Mouse (Mus musculus) embryonic facial prominence, embryonic 15.5 days (tissue): ENCODE measurements around the gene Wnt3a. TPM values are rescaled to one million over a fixed set of nuclear protein-coding genes. Genes with fewer than 3 reads are reported as not detected.

ENCODE experiments used
- ATAC-seq: fragments of 200-750 bp; cut with Nextera tagmentation; 2 replicates; pipeline ENCODE4 v1.8.0; 2017; ENCODE audit warnings: low read depth, moderate TSS enrichment; ENCODE audit not compliant: insufficient number of reproducible peaks, low FRiP score, low TSS enrichment
- H3K27ac ChIP-seq: fragments of 300-500 bp; sonication (generic); replicated peaks from 2 replicates; pipeline ENCODE4 v1.5.1; 2015; ENCODE audit warnings: mild to moderate bottlenecking, inconsistent platforms
- H3K27me3 ChIP-seq: fragments of 300-500 bp; sonication (generic); 2 replicates; pipeline ENCODE4 v1.6.1; 2015; ENCODE audit warnings: inconsistent platforms
- H3K36me3 ChIP-seq: fragments of 300-500 bp; sonication (generic); 2 replicates; pipeline ENCODE4 v1.6.1; 2015; ENCODE audit warnings: mild to moderate bottlenecking, inconsistent platforms
- H3K4me1 ChIP-seq: fragments of 300-500 bp; sonication (generic); 2 replicates; pipeline ENCODE4 v1.6.1; 2015; ENCODE audit warnings: inconsistent platforms
- H3K4me2 ChIP-seq: fragments of 300-500 bp; sonication (generic); replicated peaks from 2 replicates; pipeline ENCODE4 v1.6.1; 2015; ENCODE audit warnings: mild to moderate bottlenecking, inconsistent platforms
- H3K4me3 ChIP-seq: fragments of 300-500 bp; sonication (generic); replicated peaks from 2 replicates; pipeline ENCODE4 v1.5.1; 2015; ENCODE audit warnings: mild to moderate bottlenecking, inconsistent platforms
- H3K9ac ChIP-seq: fragments of 300-500 bp; sonication (generic); 2 replicates; pipeline ENCODE4 v1.6.1; 2015; ENCODE audit warnings: inconsistent platforms
- H3K9me3 ChIP-seq: fragments of 300-500 bp; sonication (generic); replicated peaks from 2 replicates; pipeline ENCODE4 v1.6.1; 2016; ENCODE audit warnings: inconsistent platforms
- WGBS: fragments of 180-500 bp; shearing (Covaris S2); methylation state at CpG from one replicate; pipeline ENCODE4 v1.1.7; 2015; 5-methylcytosine and 5-hydroxymethylcytosine counted together
- polyA plus RNA-seq: library from polyadenylated mRNA; unstranded; fragments of >200 nt; fragmentation: Nextera tagmentation; extraction: Ambion mirVana; gene quantifications from 2 replicates; pipeline ENCODE4 v1.2.1, GENCODE M21; 2015

Gene Wnt3a
- polyA plus RNA-seq, 1 experiment from 2014 or later: 3.4 TPM

DNA sequence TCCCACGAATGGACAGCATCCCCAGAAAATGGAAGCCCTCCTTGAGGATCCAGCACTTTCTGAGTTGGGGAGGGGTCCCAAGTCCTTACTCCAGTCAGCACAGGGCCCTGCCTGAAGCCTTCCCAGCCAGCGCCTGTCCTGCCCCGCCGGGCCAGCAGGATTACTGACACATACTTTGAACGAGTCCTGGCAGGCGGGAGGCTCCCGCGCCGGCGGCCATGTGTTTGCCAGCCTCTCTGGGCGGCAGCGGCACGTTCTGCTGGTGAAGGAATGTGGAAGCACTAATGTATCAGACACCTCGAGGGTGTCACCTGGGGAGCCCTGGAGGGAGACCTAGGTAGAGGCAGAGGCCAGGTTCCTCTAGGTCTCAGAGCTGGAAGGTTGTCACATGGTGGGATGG, 6.4 kb downstream of the Wnt3a start:
- Histone ChIP-seq H3K36me3 (no peaks in the 10 kb centered on the region), H3K9ac (no peak overlapping the region), H3K4me1 (peaks cover 20% of the 10 kb centered on the region), H3K27ac (no peak overlapping the region), H3K27me3 (peaks cover 73% of the 10 kb centered on the region), H3K4me3 (no peak overlapping the region), H3K9me3 (no peaks in the 10 kb centered on the region), H3K4me2 (no peak overlapping the region)
- 13% methylated on average over 14 of the region's 14 CpGs for WGBS
- ATAC-seq: no peak

DNA sequence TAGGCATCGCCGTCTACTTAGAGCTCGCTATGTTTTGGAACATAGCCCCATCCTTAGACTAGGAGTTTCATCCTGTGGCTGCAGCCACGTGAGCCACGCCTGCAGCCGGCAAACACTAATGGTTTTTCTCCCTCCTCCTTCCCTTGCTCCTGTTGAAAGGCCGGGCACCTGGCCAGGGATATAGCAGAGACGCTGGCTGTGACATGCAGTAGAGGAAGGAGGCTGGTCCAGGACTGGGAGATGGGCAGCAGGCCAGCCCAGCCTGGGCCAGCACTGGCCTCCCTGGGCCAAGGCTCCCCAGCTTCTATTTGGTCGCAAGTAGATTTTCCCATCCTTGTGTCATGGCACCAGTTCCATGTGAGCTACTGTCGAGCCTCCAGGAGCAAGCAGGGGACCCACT, 7.6 kb downstream of the Wnt3a start:
- Histone ChIP-seq H3K4me3 (no peak overlapping the region), H3K36me3 (no peaks in the 10 kb centered on the region), H3K4me1 (peaks cover 15% of the 10 kb centered on the region), H3K4me2 (no peak overlapping the region), H3K27ac (no peak overlapping the region), H3K27me3 (peaks cover 61% of the 10 kb centered on the region), H3K9ac (no peak overlapping the region), H3K9me3 (no peaks in the 10 kb centered on the region)
- WGBS: 62% methylated on average over 10 of the region's 10 CpGs
- no peak for ATAC-seq

DNA sequence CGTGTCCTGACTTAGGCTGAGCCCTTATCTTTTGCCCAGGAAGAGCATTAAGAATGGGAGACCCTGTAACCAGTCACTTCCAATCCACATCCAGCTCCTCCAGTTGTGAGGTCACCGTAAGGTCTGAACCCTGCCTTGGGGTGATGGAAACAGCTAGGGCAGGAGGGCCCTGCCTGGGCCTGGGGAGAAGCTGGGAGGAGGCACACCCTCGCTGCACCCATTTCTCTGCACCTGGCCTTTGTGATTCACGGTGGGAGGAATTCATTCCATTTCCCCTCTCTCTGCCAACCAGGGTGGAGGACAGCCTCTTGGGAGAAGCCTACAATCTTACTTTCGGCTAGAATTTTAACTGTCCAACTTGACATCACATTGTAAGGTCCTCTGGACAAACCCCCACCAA, 8.4 kb downstream of the Wnt3a start:
- no peak overlapping the region for H3K9ac ChIP-seq
- 61% methylated on average over 5 of the region's 5 CpGs for WGBS
- no peak overlapping the region for H3K27ac ChIP-seq
- H3K4me3 ChIP-seq: no peak overlapping the region
- H3K4me1 ChIP-seq: peaks cover 15% of the 10 kb centered on the region
- no peaks in the 10 kb centered on the region for H3K9me3 ChIP-seq
- peaks cover 53% of the 10 kb centered on the region for H3K27me3 ChIP-seq
- ATAC-seq: no peak
- no peaks in the 10 kb centered on the region for H3K36me3 ChIP-seq
- no peak overlapping the region for H3K4me2 ChIP-seq

DNA sequence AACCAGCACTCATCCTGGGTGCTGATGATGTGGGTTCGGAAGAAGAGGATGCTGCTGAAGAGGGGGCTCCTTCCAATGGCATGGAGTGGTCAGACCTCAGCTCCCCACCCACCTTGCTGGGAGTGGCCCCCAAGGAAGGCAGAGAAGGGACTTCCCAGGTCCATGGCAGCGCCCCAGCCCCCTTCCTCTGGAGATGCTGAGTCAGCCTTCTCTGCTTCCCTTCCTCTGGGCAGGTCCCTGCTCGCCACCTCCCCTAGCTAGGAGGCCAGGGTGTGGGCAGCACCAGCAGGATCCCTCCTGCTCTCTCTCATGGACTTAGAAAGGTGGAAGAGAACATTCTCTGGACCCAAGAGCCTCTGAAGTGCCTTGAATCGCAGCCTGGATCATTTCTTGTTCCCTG, 12.5 kb downstream of the Wnt3a start:
- Histone ChIP-seq H3K4me2 (no peak overlapping the region), H3K36me3 (no peaks in the 10 kb centered on the region), H3K4me1 (peaks cover 7% of the 10 kb centered on the region), H3K9me3 (no peaks in the 10 kb centered on the region), H3K27ac (no peak overlapping the region), H3K27me3 (peaks cover 19% of the 10 kb centered on the region), H3K9ac (no peak overlapping the region), H3K4me3 (no peak overlapping the region)
- no peak for ATAC-seq
- 56% methylated on average over 4 of the region's 4 CpGs for WGBS

DNA sequence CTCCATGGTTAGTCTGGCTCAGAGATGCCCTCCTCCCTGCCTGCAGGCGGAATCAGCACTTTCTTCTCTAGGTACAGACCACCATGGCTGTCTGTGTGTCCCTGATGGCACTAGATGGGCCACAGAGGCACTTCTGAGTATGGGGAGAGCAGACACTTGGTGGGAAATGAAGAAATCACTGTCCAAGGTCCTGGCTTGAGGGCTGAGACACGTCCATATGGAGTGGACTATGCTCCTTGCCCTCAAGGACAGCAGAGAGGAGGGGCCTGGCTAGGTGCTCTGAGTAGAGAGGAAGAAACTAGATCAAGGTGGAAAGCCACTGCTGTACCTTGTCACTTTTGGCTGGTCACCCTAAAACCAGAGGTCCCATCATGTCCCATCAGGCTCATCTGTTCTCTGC, 13.7 kb downstream of the Wnt3a start:
- H3K9ac ChIP-seq: no peak overlapping the region
- H3K36me3 ChIP-seq: no peaks in the 10 kb centered on the region
- no peak overlapping the region for H3K4me2 ChIP-seq
- H3K27me3 ChIP-seq: peaks cover 14% of the 10 kb centered on the region
- H3K4me1 ChIP-seq: peaks cover under 1% of the 10 kb centered on the region; the same call in 1 of the 2 replicates
- no peak overlapping the region for H3K4me3 ChIP-seq
- no peak for ATAC-seq
- 38% methylated on average over 2 of the region's 2 CpGs for WGBS
- no peak overlapping the region for H3K27ac ChIP-seq
- H3K9me3 ChIP-seq: no peaks in the 10 kb centered on the region

DNA sequence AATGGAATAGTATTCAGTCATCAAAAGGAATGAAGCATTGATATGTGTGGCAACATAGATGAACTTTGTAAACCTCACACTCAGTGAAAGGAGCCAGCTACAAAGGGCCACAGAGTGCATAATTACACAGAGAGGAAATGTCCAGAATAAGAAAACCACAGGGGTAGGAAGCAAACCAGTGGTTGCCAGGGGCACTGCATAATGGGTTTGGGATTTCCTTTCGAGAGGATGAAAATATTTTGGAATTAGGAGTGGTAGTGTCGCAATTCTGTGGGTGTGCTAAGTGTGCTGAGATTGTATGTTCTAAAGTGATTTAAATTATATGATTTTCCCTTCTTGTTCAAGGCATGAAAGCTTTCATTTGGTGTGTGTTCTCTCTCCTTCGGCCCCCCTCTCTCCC, 16.4 kb downstream of the Wnt3a start:
- H3K27me3 ChIP-seq: no peaks in the 10 kb centered on the region
- H3K9me3 ChIP-seq: no peaks in the 10 kb centered on the region
- ATAC-seq: no peak
- no peaks in the 10 kb centered on the region for H3K4me1 ChIP-seq
- no peak overlapping the region for H3K4me3 ChIP-seq
- H3K4me2 ChIP-seq: no peak overlapping the region
- no peaks in the 10 kb centered on the region for H3K36me3 ChIP-seq
- no peak overlapping the region for H3K27ac ChIP-seq
- WGBS: 61% methylated on average over 3 of the region's 3 CpGs
- H3K9ac ChIP-seq: no peak overlapping the region

DNA sequence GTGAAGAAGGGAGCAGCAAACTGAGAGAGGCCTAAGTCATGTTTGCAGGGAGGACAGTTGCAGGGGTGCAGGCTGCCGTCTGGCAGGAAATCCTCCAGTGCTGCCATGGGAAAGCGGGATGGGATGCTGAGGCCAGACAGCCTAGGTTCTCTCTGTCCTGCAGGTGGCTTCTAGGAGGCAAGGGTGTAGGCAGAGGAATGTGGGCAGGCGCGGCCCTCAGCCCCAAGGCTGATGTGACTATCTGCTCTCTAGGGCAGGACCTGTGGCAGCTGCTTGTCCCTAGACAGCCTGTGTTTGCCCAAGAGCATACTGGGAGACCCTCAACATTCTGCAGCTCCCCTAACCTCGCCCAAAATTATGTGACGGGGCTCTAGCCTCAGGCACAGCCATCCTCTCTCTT, 23.8 kb downstream of the Wnt3a start:
- Histone ChIP-seq H3K9ac (no peak overlapping the region), H3K27ac (no peak overlapping the region), H3K4me3 (no peak overlapping the region), H3K27me3 (peaks cover 45% of the 10 kb centered on the region), H3K36me3 (no peaks in the 10 kb centered on the region), H3K4me2 (no peak overlapping the region), H3K9me3 (no peaks in the 10 kb centered on the region), H3K4me1 (peaks cover 14% of the 10 kb centered on the region; the same call in 1 of the 2 replicates)
- 15% methylated on average over 6 of the region's 6 CpGs for WGBS
- no peak for ATAC-seq

DNA sequence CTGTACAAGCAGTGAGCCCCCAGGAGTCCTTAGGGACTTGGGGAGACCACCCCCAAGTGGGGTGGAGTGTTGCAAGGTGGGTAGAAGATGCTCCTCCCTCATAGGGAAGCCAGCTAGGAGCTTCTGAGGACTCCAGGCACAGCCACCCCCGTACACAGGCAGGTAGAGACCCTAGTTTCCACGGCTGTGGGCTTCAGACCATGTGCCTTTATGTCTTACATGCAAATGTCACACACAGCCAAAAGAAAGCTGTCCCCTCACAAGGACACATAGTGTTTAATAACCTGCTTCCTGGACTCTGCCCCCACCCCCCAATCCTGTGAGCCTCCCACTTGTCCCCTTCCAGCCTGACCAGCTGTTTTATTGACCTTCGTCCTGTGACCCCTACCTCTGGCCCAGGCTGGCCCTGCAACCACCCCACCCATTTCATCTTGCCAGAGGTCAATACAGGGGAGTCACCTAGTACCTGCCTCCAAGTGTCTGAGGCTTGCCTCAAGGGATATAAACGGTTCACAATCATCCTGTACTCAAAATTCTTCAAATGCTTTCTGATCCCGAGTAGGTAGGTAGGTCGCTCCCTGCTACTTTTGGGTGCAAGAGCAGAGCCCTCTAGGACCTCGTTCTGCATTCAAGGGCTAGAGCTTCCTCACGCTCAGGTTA, 25.3 kb downstream of the Wnt3a start:
- Histone ChIP-seq H3K27ac (no peak overlapping the region), H3K9ac (no peak overlapping the region), H3K36me3 (no peaks in the 10 kb centered on the region), H3K9me3 (no peaks in the 10 kb centered on the region), H3K4me2 (no peak overlapping the region), H3K27me3 (peaks cover 45% of the 10 kb centered on the region), H3K4me1 (peaks cover 14% of the 10 kb centered on the region; the same call in 1 of the 2 replicates), H3K4me3 (no peak overlapping the region)
- 51% methylated on average over 8 of the region's 8 CpGs for WGBS
- ATAC-seq: no peak; the same call in 1 of the 2 replicates

DNA sequence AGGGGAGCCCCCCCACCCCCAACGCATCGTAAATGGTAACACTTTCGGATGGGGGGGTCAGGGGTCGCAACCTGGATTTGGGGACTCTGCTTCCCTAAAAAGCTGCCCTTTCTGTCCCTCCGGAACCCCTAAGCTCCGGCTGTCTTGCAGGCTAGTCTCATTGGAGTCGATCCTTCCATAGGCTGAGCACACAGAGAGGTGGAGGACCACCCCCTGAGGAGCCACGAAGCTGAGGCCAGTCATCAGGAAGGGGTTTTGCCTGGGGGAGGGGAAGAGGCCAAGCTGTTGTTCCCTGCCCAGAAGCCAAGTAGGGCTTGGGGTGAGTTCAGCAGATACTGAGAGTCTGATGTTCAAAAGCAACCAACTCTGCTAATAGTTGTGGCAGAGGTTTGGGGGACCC, 26.0 kb downstream of the Wnt3a start:
- no peak overlapping the region for H3K27ac ChIP-seq
- ATAC-seq: no peak
- H3K4me1 ChIP-seq: peaks cover 14% of the 10 kb centered on the region; the same call in 1 of the 2 replicates
- H3K27me3 ChIP-seq: peaks cover 45% of the 10 kb centered on the region
- peak overlapping the region; percentile 94 for H3K4me2 ChIP-seq
- 4% methylated on average over 8 of the region's 8 CpGs for WGBS
- no peaks in the 10 kb centered on the region for H3K9me3 ChIP-seq
- H3K9ac ChIP-seq: peak overlapping the region; percentile 55
- no peaks in the 10 kb centered on the region for H3K36me3 ChIP-seq
- peak overlapping the region; percentile 59 for H3K4me3 ChIP-seq

DNA sequence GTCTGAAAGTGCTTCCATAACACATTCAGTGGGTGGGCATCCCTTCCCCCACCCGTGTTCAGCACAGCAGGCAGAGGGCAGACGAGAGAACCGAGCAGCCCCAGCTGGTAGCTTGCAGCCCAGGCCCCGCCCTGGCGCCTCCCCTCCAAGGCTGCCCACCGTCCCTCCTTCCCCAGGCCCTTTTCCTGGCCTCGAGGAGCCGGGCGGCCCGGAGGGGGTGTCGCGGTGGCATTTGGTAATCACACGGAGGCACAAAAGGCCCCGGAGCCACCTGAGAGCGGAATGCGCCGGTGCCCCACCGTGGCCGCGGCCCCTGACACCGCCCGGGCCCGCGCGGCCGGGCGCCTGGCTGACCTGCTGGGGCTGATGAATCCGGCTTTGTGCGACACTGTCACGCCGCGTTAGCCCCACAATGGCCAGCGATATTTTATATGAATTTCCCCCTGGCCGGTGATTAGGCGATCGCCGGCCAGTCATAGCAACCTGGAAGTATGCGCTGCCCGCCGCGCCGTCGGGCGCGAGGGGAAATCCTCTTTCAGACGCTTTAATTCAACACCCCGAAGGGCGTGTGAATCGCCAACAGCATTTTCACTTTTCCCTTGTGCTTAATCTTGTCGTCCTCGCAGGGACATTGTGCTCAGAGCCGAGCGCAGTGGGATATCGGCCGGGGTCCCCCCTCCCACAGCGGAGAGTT, 26.5 kb downstream of the Wnt3a start:
- H3K27me3 ChIP-seq: peaks cover 45% of the 10 kb centered on the region
- H3K9ac ChIP-seq: peak overlapping the region; percentile 55
- peak overlapping the region; percentile 59 for H3K4me3 ChIP-seq
- WGBS: 2% methylated on average over 55 of the region's 56 CpGs
- H3K4me2 ChIP-seq: peak overlapping the region; percentile 94
- peaks cover 14% of the 10 kb centered on the region; the same call in 1 of the 2 replicates for H3K4me1 ChIP-seq
- no peaks in the 10 kb centered on the region for H3K9me3 ChIP-seq
- ATAC-seq: peak; percentile 84
- no peaks in the 10 kb centered on the region for H3K36me3 ChIP-seq
- H3K27ac ChIP-seq: no peak overlapping the region

DNA sequence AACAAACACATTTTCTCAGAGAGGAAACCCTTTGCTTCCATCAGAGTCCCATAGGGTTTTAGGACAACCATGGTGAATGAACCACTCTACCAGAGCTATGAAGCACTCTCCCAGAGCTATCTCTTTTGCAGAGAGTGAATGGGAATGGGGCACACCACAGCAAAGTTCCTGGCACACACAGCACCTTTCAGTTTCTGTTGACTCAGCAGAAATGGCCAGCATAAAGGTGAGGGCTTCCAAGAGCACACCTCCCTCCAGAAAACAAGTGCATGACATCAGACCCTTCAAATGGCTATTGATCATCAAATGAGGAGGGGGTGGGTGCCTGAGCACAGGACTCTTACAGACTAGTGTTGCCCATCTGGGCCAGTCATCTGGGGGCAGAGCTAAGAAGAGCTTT, 28.2 kb downstream of the Wnt3a start:
- H3K4me1 ChIP-seq: peaks cover 14% of the 10 kb centered on the region; the same call in 1 of the 2 replicates
- H3K4me3 ChIP-seq: no peak overlapping the region
- no peak overlapping the region for H3K9ac ChIP-seq
- no peaks in the 10 kb centered on the region for H3K9me3 ChIP-seq
- H3K27me3 ChIP-seq: peaks cover 43% of the 10 kb centered on the region
- no peak for ATAC-seq
- H3K4me2 ChIP-seq: no peak overlapping the region
- H3K36me3 ChIP-seq: no peaks in the 10 kb centered on the region
- no peak overlapping the region for H3K27ac ChIP-seq
